Mouse (Mus musculus) CH12.LX (cell line): ENCODE measurements around the gene Csdc2.
A peak's percentile ranks its signal among the peaks of the same experiment; 100 is the strongest.

Source experiments
- CHD2 ChIP-seq: IDR thresholded peaks from 2 replicates; pipeline ENCODE4 v1.6.1; 2011; ENCODE audit warnings: low read length, improper control_type of control experiment
- CTCF ChIP-seq, 2 experiments: IDR thresholded peaks in 1 of 2; conservative IDR thresholded peaks in 1 of 2; 2 replicates each; pipeline ENCODE4 v1.5.1; 2011 to 2012; ENCODE audit warnings: low read depth in 2 of 2, low read length in 2 of 2, improper control_type of control experiment in 1 of 2, inconsistent platforms in 1 of 2, mild to moderate bottlenecking in 1 of 2, moderate library complexity in 1 of 2
- EP300 ChIP-seq: IDR thresholded peaks from 2 replicates; pipeline ENCODE4 v1.6.1; 2011; ENCODE audit warnings: low read length, improper control_type of control experiment
- MAX ChIP-seq: IDR thresholded peaks from 2 replicates; pipeline ENCODE4 v1.6.1; 2011; ENCODE audit warnings: low read length, improper control_type of control experiment
- TCF12 ChIP-seq: IDR thresholded peaks from 2 replicates; pipeline ENCODE4 v1.6.1; 2014; ENCODE audit warnings: low read depth, mild to moderate bottlenecking, inconsistent platforms, low read length, improper control_type of control experiment
- USF1 ChIP-seq: IDR thresholded peaks from 2 replicates; pipeline ENCODE4 v1.6.1; 2014; ENCODE audit warnings: low read depth, mild to moderate bottlenecking, inconsistent platforms, low read length, improper control_type of control experiment
- ZKSCAN1 ChIP-seq: IDR thresholded peaks from 2 replicates; pipeline ENCODE4 v1.6.1; 2012; ENCODE audit warnings: low read depth, inconsistent platforms, low read length, improper control_type of control experiment, borderline replicate concordance

GRCm38 (mm10) chr15:81954716-81955115 is 18.2 kb downstream of the Csdc2 start:
- TF ChIP-seq CTCF (conservative IDR thresholded peaks at IDR 0.05 in 1 of 2, IDR thresholded peaks at IDR 0.05 in 1 of 2; ENCODE audit: low read depth in 2 of 2, low read length in 2 of 2) (0 out of 4 replicates have a peak, but pooled peaks of 1 of the 2 experiments have one; percentile 2), EP300 (no peak), USF1 (no peak), ZKSCAN1 (no peak), MAX (no peak), CHD2 (no peak), TCF12 (no peak)
